Mouse (Mus musculus): ENCODE data around the gene Mtap.

- TF ChIP-seq POLR2A (IDR thresholded peaks at IDR 0.05; ENCODE audit: insufficient read depth, low read depth, low read length) (no peak), CTCF (IDR thresholded peaks at IDR 0.05; ENCODE audit: insufficient read depth, low read depth, low read length) (no peak)
These were observed at the start of gene Mtap for GRCm38 (mm10) chr4:89136906-89137541.
